Mouse (Mus musculus) MEL (cell line): ENCODE data around the gene Oas1a. TPM values are rescaled to one million over a fixed set of nuclear protein-coding genes. Genes with fewer than 3 reads are reported as not detected.
"Not testable (repeated sequence)": the region's sequence is repeated elsewhere in the genome, so short reads cannot be mapped to it uniquely, and the experiment has no call there.

Experiments
- DNase-seq: peaks from one replicate; pipeline ENCODE4 v3.0.0; 2011; ENCODE audit warnings: low read depth, low spot score
- H3K27ac ChIP-seq: 2 replicates; pipeline ENCODE4 v1.5.1; 2012; ENCODE audit warnings: low read depth, mild to moderate bottlenecking, control low read depth, low read length, moderate library complexity; ENCODE audit not compliant: control insufficient read depth
- H3K27me3 ChIP-seq, 2 experiments: fragments of 150-350 bp in 1 of 2; sonication (generic) in 1 of 2; 2 replicates each; pipeline ENCODE4 v1.6.1; 2012; ENCODE audit warnings: low read length in 2 of 2, mild to moderate bottlenecking in 2 of 2, improper control_type of control experiment in 1 of 2, moderate library complexity in 1 of 2; ENCODE audit not compliant: insufficient read depth in 2 of 2, control insufficient read depth in 1 of 2
- H3K36me3 ChIP-seq, 2 experiments: 2 replicates each; pipeline ENCODE4 v1.6.1; 2012 to 2014; ENCODE audit warnings: low read length in 2 of 2, improper control_type of control experiment in 1 of 2, inconsistent platforms in 1 of 2, mild to moderate bottlenecking in 1 of 2; ENCODE audit not compliant: insufficient read depth in 2 of 2, control insufficient read depth in 1 of 2
- H3K4me1 ChIP-seq, 2 experiments: fragments of 150-350 bp in 1 of 2; sonication (generic) in 1 of 2; 2 replicates each; pipeline ENCODE4 v1.6.1; 2012; ENCODE audit warnings: low read length in 2 of 2, improper control_type of control experiment in 1 of 2, mild to moderate bottlenecking in 1 of 2; ENCODE audit not compliant: insufficient read depth in 2 of 2, control insufficient read depth in 1 of 2
- H3K4me3 ChIP-seq, 2 experiments: fragments of 150-350 bp in 1 of 2; sonication (generic) in 1 of 2; 2 replicates each; pipeline ENCODE4 v1.5.1; 2012; ENCODE audit warnings: low read depth in 2 of 2, low read length in 2 of 2, mild to moderate bottlenecking in 2 of 2, moderate library complexity in 2 of 2, control low read depth in 1 of 2, improper control_type of control experiment in 1 of 2; ENCODE audit not compliant: control insufficient read depth in 1 of 2, insufficient read depth in 1 of 2
- H3K79me2 ChIP-seq: 2 replicates; pipeline ENCODE4 v1.6.1; 2012; ENCODE audit warnings: mild to moderate bottlenecking, low read length, moderate library complexity; ENCODE audit not compliant: control insufficient read depth, poor library complexity, insufficient read depth
- H3K9ac ChIP-seq: 2 replicates; pipeline ENCODE4 v1.6.1; 2012; ENCODE audit warnings: low read depth, mild to moderate bottlenecking, control low read depth, low read length, moderate library complexity; ENCODE audit not compliant: control insufficient read depth, poor library complexity, severe bottlenecking
- H3K9me3 ChIP-seq: fragments of 150-350 bp; sonication (generic); replicated peaks from 2 replicates; pipeline ENCODE4 v1.6.1; 2012; ENCODE audit warnings: mild to moderate bottlenecking, low read length, improper control_type of control experiment, moderate library complexity; ENCODE audit not compliant: insufficient read depth
- BHLHE40 ChIP-seq: IDR thresholded peaks from 2 replicates; pipeline ENCODE4 v1.6.1; 2012; ENCODE audit warnings: low read depth, mild to moderate bottlenecking, inconsistent platforms, low read length, improper control_type of control experiment, borderline replicate concordance
- CHD2 ChIP-seq: IDR thresholded peaks from 2 replicates; pipeline ENCODE4 v1.6.1; 2011; ENCODE audit warnings: low read length, improper control_type of control experiment
- CTCF ChIP-seq, 3 experiments: IDR thresholded peaks in 2 of 3; conservative IDR thresholded peaks in 1 of 3; 2 replicates each; pipeline ENCODE4 v1.5.1; 2011 to 2012; ENCODE audit warnings: low read length in 3 of 3, low read depth in 2 of 3, mild to moderate bottlenecking in 2 of 3, improper control_type of control experiment in 1 of 3, inconsistent platforms in 1 of 3, mixed read lengths in 1 of 3, moderate library complexity in 1 of 3; ENCODE audit not compliant: control insufficient read depth in 1 of 3, insufficient read depth in 1 of 3, poor library complexity in 1 of 3, severe bottlenecking in 1 of 3
- E2F4 ChIP-seq: IDR thresholded peaks from 2 replicates; pipeline ENCODE4 v1.6.1; 2011; ENCODE audit warnings: low read depth, low read length, improper control_type of control experiment, borderline replicate concordance
- ETS1 ChIP-seq: IDR thresholded peaks from 2 replicates; pipeline ENCODE4 v1.6.1; 2012; ENCODE audit warnings: low read depth, mild to moderate bottlenecking, inconsistent platforms, low read length, improper control_type of control experiment, moderate library complexity
- JUND ChIP-seq: IDR thresholded peaks from 2 replicates; pipeline ENCODE4 v1.6.1; 2011; ENCODE audit warnings: low read depth, mild to moderate bottlenecking, improper control_type of control experiment, low read length
- KAT2A ChIP-seq: conservative IDR thresholded peaks from 2 replicates; pipeline ENCODE4 v1.6.1; 2012; ENCODE audit warnings: low read depth, low read length, improper control_type of control experiment, inconsistent platforms
- MAFK ChIP-seq: IDR thresholded peaks from 2 replicates; pipeline ENCODE4 v1.6.1; 2011; ENCODE audit warnings: low read depth, mild to moderate bottlenecking, low read length, improper control_type of control experiment, borderline replicate concordance
- MYC ChIP-seq: IDR thresholded peaks from 2 replicates; pipeline ENCODE4 v1.6.1; 2011; ENCODE audit warnings: low read depth, mild to moderate bottlenecking, low read length, improper control_type of control experiment, moderate library complexity
- NRF1 ChIP-seq: IDR thresholded peaks from 2 replicates; pipeline ENCODE4 v1.6.1; 2014; ENCODE audit warnings: low read depth, mild to moderate bottlenecking, inconsistent platforms, low read length, improper control_type of control experiment, moderate library complexity; ENCODE audit not compliant: poor library complexity, insufficient read depth, severe bottlenecking
- POLR2AphosphoS5 ChIP-seq: IDR thresholded peaks from 2 replicates; pipeline ENCODE4 v1.6.1; 2012; ENCODE audit warnings: low read depth, borderline replicate concordance, mild to moderate bottlenecking, inconsistent platforms, low read length, moderate library complexity, mixed read lengths
- RCOR1 ChIP-seq: IDR thresholded peaks from 2 replicates; pipeline ENCODE4 v1.6.1; 2012; ENCODE audit warnings: low read depth, mild to moderate bottlenecking, inconsistent platforms, low read length, improper control_type of control experiment
- SIN3A ChIP-seq: IDR thresholded peaks from 2 replicates; pipeline ENCODE4 v1.6.1; 2012; ENCODE audit warnings: low read length, improper control_type of control experiment, inconsistent platforms
- SMC3 ChIP-seq: IDR thresholded peaks from 2 replicates; pipeline ENCODE4 v1.6.1; 2011; ENCODE audit warnings: low read depth, low read length, improper control_type of control experiment
- TAL1 ChIP-seq: IDR thresholded peaks from 2 replicates; pipeline ENCODE4 v1.6.1; 2012; ENCODE audit warnings: mild to moderate bottlenecking, inconsistent platforms, low read length, moderate library complexity, mixed read lengths
- TCF12 ChIP-seq: IDR thresholded peaks from 2 replicates; pipeline ENCODE4 v1.6.1; 2014; ENCODE audit warnings: low read depth, mild to moderate bottlenecking, inconsistent platforms, low read length, improper control_type of control experiment, moderate library complexity
- UBTF ChIP-seq: IDR thresholded peaks from 2 replicates; pipeline ENCODE4 v1.6.1; 2012; ENCODE audit warnings: low read depth, mild to moderate bottlenecking, inconsistent platforms, low read length, improper control_type of control experiment, moderate library complexity, borderline replicate concordance; ENCODE audit not compliant: insufficient read depth
- USF1 ChIP-seq: IDR thresholded peaks from 2 replicates; pipeline ENCODE4 v1.6.1; 2014; ENCODE audit warnings: low read depth, mild to moderate bottlenecking, inconsistent platforms, low read length, improper control_type of control experiment, moderate library complexity
- ZKSCAN1 ChIP-seq: IDR thresholded peaks from 2 replicates; pipeline ENCODE4 v1.6.1; 2012; ENCODE audit warnings: low read depth, mild to moderate bottlenecking, inconsistent platforms, low read length, improper control_type of control experiment, moderate library complexity
- polyA plus RNA-seq, 2 experiments: library from polyadenylated mRNA; stranded (reverse) in 1 of 2; unstranded in 1 of 2; fragments of >175 nt in 1 of 2; fragments of >200 nt in 1 of 2; gene quantifications; 2 replicates each; pipeline versions ENCODE4 v1.2.1 to v1.2.4; 2012; ENCODE audit warnings: low replicate concordance in 2 of 2, low read depth in 1 of 2; ENCODE audit not compliant: insufficient read length in 2 of 2, insufficient read depth in 1 of 2, missing spikeins in 1 of 2
- total RNA-seq: library from RNA; depleted of rRNA; stranded (reverse); fragments of 300-350 nt; gene quantifications from 2 replicates; pipeline ENCODE4 v1.2.3, GENCODE M21; 2012

The Oas1a gene
- total and polyA plus RNA-seq, 3 experiments, result 0.15 to 0.17 TPM; not detected in 1

DNA sequence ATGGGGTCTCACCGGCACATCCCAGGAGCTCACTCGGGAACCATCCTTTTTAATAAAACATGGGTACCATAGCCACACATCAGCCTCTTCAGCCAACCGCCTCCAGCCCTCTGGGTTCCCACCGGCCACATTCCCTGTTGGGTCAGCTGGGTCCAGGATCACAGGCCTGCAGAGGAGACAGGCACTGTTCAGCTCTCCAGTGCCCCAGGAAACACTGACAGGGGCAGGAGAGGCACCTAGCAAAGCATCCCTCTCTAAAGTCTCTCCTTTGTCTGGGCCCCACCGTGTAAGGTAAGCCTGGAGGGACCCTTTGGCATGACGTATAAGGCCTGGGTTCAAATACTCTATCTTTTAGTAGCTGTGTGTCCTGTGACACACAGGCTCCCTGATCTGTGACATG, 9.0 kb downstream of the Oas1a start:
- Histone ChIP-seq H3K27ac (no peak overlapping the region), H3K27me3 (no peaks in the 10 kb centered on the region)

DNA sequence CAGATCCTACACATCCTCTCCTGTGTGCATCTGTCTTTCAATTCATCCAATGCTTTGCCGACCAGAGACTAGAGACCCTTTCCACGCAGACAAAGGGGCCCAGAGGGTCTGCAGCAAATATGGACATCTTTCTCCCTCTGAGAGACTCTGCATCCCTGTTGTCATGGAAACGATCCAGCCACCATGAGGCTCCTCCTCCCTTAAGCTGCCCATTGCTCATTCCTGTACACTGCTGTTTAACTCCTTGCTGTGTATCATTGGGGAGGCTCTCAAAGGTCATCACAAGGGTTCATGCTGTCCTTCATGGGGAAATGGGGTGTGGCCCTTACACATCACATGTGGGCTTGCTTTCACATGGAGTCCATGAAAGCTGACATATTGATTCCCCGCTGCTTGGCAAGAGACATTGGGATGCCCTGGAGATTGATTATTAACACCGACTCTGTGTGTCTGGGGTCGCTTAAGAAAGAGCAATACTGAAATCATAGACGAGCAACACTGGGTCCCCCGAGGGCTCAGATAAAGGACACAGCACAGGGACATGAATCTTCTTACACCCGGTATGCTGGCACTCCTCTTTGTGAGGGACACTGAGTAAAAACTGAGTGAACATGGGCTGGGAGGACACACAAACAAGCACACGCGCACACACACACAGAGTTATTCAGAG, 12.0 kb downstream of the Oas1a start:
- no peak for DNase-seq
- H3K27ac ChIP-seq, result no peak overlapping the region
- no peaks in the 10 kb centered on the region for H3K36me3 ChIP-seq
- H3K79me2 ChIP-seq, result no peaks in the 10 kb centered on the region
- no peak overlapping the region for H3K4me3 ChIP-seq
- no peak overlapping the region for H3K9ac ChIP-seq
- H3K27me3 ChIP-seq, result no peaks in the 10 kb centered on the region
- H3K9me3 ChIP-seq, result no peaks in the 10 kb centered on the region
- no peaks in the 10 kb centered on the region for H3K4me1 ChIP-seq
- TF ChIP-seq BHLHE40 (no peak), USF1 (no peak), UBTF (no peak), CTCF (IDR thresholded peaks at IDR 0.05 in 2 of 3, conservative IDR thresholded peaks at IDR 0.05 in 1 of 3; ENCODE audit: control insufficient read depth in 1 of 3, insufficient read depth in 1 of 3, low read depth in 2 of 3, low read length in 3 of 3, poor library complexity in 1 of 3, severe bottlenecking in 1 of 3) (no peak), ETS1 (no peak), NRF1 (no peak)

More for the DNA sequence above, 9.0 kb downstream of the Oas1a start:
- Histone ChIP-seq H3K36me3 (no peaks in the 10 kb centered on the region), H3K9ac (no peak overlapping the region), H3K4me3 (no peak overlapping the region), H3K9me3 (no peaks in the 10 kb centered on the region), H3K79me2 (no peaks in the 10 kb centered on the region), H3K4me1 (no peaks in the 10 kb centered on the region)
- TF ChIP-seq POLR2AphosphoS5, result no peak
- TF ChIP-seq USF1, result no peak
- no peak for TF ChIP-seq TCF12
- TF ChIP-seq TAL1, result no peak
- no peak for TF ChIP-seq ETS1
- no peak for TF ChIP-seq KAT2A
- no peak for TF ChIP-seq JUND
- TF ChIP-seq CHD2, result no peak
- TF ChIP-seq E2F4, result no peak
- no peak for TF ChIP-seq ZKSCAN1
- no peak for TF ChIP-seq SMC3
- no peak for TF ChIP-seq MYC
- no peak for TF ChIP-seq CTCF (IDR thresholded peaks at IDR 0.05 in 2 of 3, conservative IDR thresholded peaks at IDR 0.05 in 1 of 3; ENCODE audit: control insufficient read depth in 1 of 3, insufficient read depth in 1 of 3, low read depth in 2 of 3, low read length in 3 of 3, poor library complexity in 1 of 3, severe bottlenecking in 1 of 3)
- TF ChIP-seq MAFK, result no peak
- no peak for TF ChIP-seq RCOR1
- no peak for TF ChIP-seq SIN3A
- DNase-seq, result no peak

DNA sequence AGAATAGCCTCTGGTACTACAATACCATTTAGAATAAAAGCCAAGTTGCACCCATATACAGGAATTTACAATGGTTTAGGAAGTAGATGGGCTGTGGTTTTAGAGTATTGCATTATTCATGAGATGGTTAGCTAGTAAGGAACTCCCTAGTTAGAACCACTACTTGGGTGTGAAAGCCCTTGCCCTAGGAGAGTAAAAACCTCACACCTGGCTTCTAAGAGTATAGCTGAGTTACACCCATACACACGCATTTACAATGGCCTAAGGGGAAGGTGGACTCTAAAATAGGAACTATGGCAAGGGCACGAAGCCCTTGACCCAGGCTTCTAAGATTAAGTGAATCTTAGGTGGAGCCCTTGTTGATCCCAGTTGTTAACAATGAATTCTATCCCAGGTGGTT, 12.6 kb downstream of the Oas1a start:
- not testable (repeated sequence) for H3K27ac ChIP-seq, H3K9me3 ChIP-seq, H3K4me3 ChIP-seq

GRCm38 (mm10) chr5:120893866-120894265, 13.5 kb downstream of the Oas1a start:
- H3K36me3 ChIP-seq, H3K27ac ChIP-seq, H3K4me1 ChIP-seq, H3K27me3 ChIP-seq, H3K9ac ChIP-seq, DNase-seq, H3K9me3 ChIP-seq, H3K4me3 ChIP-seq, H3K79me2 ChIP-seq: not testable (repeated sequence)

More for the DNA sequence above, 12.6 kb downstream of the Oas1a start:
- not testable (repeated sequence) for H3K36me3 ChIP-seq, H3K27me3 ChIP-seq, H3K79me2 ChIP-seq, H3K9ac ChIP-seq, H3K4me1 ChIP-seq, DNase-seq
